Mouse (Mus musculus) lung, adult 2 months (tissue): ENCODE data around the gene Rnf41. TPM values are rescaled to one million over a fixed set of nuclear protein-coding genes. Genes with fewer than 3 reads are reported as not detected.

ENCODE experiments used
- DNase-seq: peaks from one replicate; pipeline ENCODE4 v3.0.0; 2022
- H3K4me1 ChIP-seq: fragments of 200-500 bp; 2 replicates; pipeline ENCODE4 v1.6.1; 2011; ENCODE audit warnings: low read length; ENCODE audit not compliant: control insufficient read depth, insufficient read depth
- H3K4me3 ChIP-seq: fragments of 200-500 bp; replicated peaks from 2 replicates; pipeline ENCODE3; 2011; ENCODE audit warnings: low read depth, mild to moderate bottlenecking, control low read depth, low read length; ENCODE audit errors: extremely low read depth
- CTCF ChIP-seq: fragments of 200-500 bp; IDR thresholded peaks from 2 replicates; pipeline ENCODE4 v1.5.1; 2011; ENCODE audit warnings: mild to moderate bottlenecking, low read length, control low read depth; ENCODE audit not compliant: insufficient read depth
- POLR2A ChIP-seq: fragments of 200-500 bp; IDR thresholded peaks from 2 replicates; pipeline ENCODE4 v1.6.1; 2011; ENCODE audit warnings: low read depth, mild to moderate bottlenecking, control low read depth, low read length, borderline replicate concordance; ENCODE audit errors: extremely low read depth
- WGBS: fragments of 180-500 bp; shearing (Covaris S2); methylation state at CpG from one replicate; pipeline ENCODE4 v1.1.7; 2018; 5-methylcytosine and 5-hydroxymethylcytosine counted together
- polyA plus RNA-seq: library from polyadenylated mRNA; depleted of rRNA; stranded (reverse); fragments of >200 nt; gene quantifications from 2 replicates; pipeline ENCODE4 v1.2.3, GENCODE M21; 2012

Gene Rnf41
- polyA plus RNA-seq, 1 experiment: 25.5 TPM

- peaks cover 14% of the 10 kb centered on the region for H3K4me1 ChIP-seq
- no peak overlapping the region for H3K4me3 ChIP-seq
- no peak for DNase-seq
- WGBS: 50% methylated on average over 6 of the region's 6 CpGs
- TF ChIP-seq CTCF: no peak
- TF ChIP-seq POLR2A: no peak
These were observed 38.3 kb upstream of the Rnf41 start for GRCm38 (mm10) chr10:128372989-128373748.

- WGBS: 76% methylated on average over 6 of the region's 6 CpGs
- TF ChIP-seq POLR2A (no peak), CTCF (peak; percentile 29; the same call in 1 of the 2 replicates)
- no peak for DNase-seq
- peaks cover 17% of the 10 kb centered on the region for H3K4me1 ChIP-seq
- no peak overlapping the region for H3K4me3 ChIP-seq
These were observed 37.1 kb upstream of the Rnf41 start for GRCm38 (mm10) chr10:128374393-128374792.

- WGBS: 53% methylated on average over 4 of the region's 4 CpGs
- no peak for TF ChIP-seq POLR2A
- no peak for TF ChIP-seq CTCF
- H3K4me3 ChIP-seq: peak overlapping the region; percentile 66
- no peak for DNase-seq
- H3K4me1 ChIP-seq: peaks cover 15% of the 10 kb centered on the region
These were observed 35.4 kb upstream of the Rnf41 start for GRCm38 (mm10) chr10:128376099-128376454.

DNA sequence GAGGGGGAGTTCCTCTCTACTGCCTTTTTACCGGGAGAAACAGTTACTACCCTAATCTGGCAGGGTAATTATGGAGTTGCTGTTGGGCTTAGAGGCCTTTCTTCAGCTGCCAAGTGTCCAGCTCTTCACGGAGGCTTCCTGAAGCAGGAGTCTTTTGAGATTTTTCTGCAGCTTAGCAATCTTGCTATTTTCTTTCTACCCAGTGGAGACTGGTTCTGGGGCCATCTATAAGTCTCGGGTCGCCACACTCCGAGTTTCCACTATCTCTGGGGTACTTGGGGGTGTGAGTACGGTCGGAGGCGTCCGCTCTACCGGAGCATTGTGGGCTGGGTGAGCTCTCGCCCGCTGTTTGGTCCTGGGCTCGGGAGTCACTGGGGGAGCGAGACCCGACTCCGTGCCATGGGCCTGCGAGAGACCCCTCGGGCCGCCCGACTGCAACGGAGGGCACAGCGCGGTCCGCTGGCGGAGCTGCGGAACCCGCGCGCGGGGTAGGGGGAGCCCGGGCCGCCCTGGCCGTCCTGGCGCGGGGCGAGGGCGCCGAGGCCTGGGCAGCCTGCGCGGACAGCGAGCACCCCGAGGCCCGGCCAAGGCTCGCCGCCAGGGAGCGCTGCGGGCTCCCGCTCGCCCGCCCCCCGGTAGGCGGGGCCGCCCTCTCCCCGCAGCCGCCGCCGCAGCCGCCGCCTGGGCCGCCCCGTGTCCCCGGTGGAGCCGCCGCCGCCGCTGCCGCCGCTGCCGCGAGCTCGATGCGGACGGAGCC is 34.8 kb upstream of the Rnf41 start, which contains the start of gene Ankrd52:
Gene Ankrd52 (plus strand): TSS at position 661 of the 757 bp plus-strand sequence.
- WGBS: under 1% methylated on average over 68 of the region's 73 CpGs
- H3K4me1 ChIP-seq: peaks cover 15% of the 10 kb centered on the region
- peak; percentile 87 for DNase-seq
- peak within 1 kb of the TSS; percentile 68 for H3K4me3 ChIP-seq
- no peak; the same call in 1 of the 2 replicates for TF ChIP-seq POLR2A
- TF ChIP-seq CTCF: no peak

DNA sequence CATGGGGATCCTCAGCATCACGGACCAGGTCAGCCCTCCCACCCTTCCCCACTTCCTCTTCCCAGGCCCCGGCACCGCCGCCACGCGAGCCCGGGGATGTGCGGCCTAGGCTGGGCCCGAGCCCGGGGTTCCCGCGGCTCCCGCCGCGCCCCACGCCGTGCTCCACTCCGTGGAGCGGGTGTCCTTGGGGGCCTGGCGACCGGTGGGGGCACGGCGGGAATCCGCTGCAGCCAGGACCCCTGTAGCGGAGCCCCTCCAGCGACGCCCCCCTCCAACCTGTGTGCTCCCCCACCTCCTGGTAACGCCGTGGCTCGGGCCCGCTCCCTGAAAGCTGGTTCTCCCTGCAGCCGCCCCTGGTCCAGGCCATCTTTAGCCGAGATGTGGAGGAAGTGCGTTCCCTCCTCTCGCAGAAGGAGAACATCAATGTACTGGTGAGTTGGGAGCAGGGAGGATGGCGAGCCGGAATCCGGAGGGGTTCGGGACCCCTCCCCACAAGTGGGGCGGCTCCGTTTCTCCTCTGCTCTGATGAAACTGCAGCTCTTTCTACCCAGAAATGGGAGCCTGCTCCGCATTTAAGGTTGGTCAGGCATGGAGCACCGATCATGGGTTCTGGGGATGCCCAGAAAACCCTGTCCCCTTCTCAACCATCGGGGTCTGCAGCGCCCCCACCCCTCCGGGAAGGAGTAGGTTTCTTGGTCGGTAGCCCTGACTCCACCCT is 34.1 kb upstream of the Rnf41 start:
- H3K4me1 ChIP-seq: peaks cover 15% of the 10 kb centered on the region
- peak overlapping the region; percentile 68 for H3K4me3 ChIP-seq
- DNase-seq: no peak
- TF ChIP-seq CTCF (no peak), POLR2A (no peak)
- under 1% methylated on average over 47 of the region's 47 CpGs for WGBS

DNA sequence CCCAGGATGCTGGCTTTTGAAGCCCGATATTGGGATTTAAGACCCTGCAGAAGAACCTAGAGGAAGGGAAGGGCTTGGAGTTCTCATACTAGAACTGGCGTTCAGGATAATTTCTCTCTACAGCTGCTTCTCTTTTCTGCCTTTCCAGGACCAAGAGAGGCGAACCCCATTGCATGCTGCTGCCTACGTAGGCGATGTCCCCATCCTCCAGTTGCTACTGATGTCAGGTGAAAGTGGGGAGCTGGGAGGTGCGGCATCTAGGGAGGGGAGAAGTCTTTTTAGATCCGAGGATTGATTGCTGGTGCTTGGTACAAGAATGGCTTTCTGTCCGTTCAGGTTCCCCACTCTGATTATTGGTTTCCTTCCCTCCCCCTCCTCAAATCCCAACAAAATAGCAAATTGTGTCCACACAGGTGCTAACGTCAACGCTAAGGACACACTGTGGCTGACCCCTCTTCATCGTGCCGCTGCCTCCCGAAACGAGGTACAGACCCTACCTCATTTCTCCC is 33.5 kb upstream of the Rnf41 start:
- no peak for DNase-seq
- Histone ChIP-seq H3K4me1 (peaks cover 15% of the 10 kb centered on the region), H3K4me3 (peak overlapping the region; percentile 68)
- no peak for TF ChIP-seq CTCF
- TF ChIP-seq POLR2A: no peak
- 54% methylated on average over 14 of the region's 14 CpGs for WGBS

GRCm38 (mm10) chr10:128378462-128378861 is 33.0 kb upstream of the Rnf41 start:
- no peak for TF ChIP-seq CTCF
- TF ChIP-seq POLR2A: no peak
- no peak overlapping the region for H3K4me3 ChIP-seq
- 49% methylated on average over 3 of the region's 3 CpGs for WGBS
- DNase-seq: no peak
- peaks cover 15% of the 10 kb centered on the region for H3K4me1 ChIP-seq

GRCm38 (mm10) chr10:128379260-128379659 is 32.2 kb upstream of the Rnf41 start:
- 90% methylated on average over 7 of the region's 7 CpGs for WGBS
- Histone ChIP-seq H3K4me1 (peaks cover 15% of the 10 kb centered on the region), H3K4me3 (no peak overlapping the region)
- TF ChIP-seq POLR2A (no peak), CTCF (no peak)
- DNase-seq: no peak

GRCm38 (mm10) chr10:128380565-128380964 is 30.9 kb upstream of the Rnf41 start:
- 83% methylated on average over 5 of the region's 5 CpGs for WGBS
- peaks cover 15% of the 10 kb centered on the region for H3K4me1 ChIP-seq
- TF ChIP-seq POLR2A (no peak), CTCF (no peak)
- DNase-seq: no peak
- no peak overlapping the region for H3K4me3 ChIP-seq
